Mouse (Mus musculus) lung, postnatal 25 days (tissue): ENCODE measurements around the gene Srgap3.

Experiments
- DNase-seq: peaks from one replicate; pipeline ENCODE4 v3.0.0; 2022; ENCODE audit warnings: low spot score

The Srgap3 gene

DNA sequence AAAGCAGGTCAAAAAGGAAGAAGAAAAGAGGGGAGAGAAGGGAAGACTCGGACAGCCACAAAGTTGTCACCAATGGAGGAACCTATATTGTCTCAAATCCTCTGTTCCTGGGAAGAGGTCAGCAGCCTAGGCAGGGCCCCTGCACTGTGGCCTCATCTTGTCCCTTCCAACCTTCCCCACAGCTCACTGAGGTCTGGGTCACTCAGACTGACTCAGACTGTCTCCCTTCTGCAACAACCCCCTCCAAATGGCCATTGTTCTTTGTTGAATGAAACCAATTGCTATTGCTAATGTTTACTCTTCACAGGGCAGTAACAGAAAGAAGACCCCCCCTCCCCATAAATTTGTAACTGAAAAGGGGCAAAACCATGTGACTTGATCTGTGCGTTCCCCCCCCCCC lies 2.2 kb upstream of the Srgap3 start:
- DNase-seq: no peak

DNA sequence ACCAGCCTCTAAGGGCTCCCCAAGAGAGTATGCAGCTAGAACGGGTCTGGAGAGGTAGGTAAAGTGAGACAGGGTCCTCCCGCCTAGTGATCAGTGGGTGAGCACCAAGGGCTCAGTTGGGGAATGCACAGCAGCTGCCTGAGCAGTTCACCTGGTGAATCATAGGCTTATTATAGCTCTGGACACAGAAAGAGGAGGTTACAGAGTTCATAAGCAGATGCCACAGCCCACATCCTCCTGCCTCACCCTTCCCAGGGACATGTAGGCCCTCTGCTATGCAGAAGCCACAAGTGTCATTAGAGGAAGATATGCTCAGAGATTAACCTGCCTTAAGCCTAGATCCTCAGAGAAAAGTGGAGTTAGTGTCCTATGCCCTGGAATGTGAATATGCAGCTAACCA lies 1.4 kb upstream of the Srgap3 start:
- no peak for DNase-seq

DNA sequence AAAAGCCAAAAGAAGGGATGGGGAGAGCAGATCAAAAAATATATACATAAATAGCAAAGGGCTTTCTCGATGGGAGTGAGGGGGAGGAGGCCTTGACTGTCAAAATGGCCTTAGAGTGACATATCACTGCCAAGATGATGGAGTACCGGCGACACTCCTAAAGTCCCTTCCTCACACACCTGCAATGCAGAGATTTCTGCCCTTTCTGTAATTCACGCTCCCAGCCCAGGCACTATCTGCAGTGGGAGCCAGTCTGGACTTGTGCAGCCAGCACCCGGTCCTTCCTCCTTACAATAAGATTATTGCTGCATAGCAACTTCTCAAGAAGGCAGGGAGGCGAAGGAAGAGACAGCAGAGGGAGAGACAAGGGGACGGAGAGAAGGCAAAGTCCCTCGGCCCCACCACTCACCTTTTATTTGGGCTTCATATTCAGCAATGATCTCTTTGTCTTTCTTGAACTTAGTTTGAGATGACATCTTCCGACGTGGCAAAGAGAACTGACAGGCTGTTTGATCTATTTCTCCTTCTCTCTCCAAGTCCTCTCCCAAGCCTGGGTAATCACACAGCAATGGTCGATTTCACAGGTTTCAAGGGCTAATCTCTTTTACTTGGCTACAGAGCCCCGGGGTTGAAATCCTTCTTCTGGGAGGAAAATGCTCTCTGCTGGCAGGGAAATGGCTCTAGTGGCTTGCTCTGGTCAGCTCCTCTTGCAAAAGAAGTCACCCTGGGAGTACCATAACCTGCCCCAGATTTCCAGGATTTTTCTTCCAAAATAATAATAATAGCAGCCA lies 850 bp downstream of the Srgap3 start:
- DNase-seq: peak; percentile 14

DNA sequence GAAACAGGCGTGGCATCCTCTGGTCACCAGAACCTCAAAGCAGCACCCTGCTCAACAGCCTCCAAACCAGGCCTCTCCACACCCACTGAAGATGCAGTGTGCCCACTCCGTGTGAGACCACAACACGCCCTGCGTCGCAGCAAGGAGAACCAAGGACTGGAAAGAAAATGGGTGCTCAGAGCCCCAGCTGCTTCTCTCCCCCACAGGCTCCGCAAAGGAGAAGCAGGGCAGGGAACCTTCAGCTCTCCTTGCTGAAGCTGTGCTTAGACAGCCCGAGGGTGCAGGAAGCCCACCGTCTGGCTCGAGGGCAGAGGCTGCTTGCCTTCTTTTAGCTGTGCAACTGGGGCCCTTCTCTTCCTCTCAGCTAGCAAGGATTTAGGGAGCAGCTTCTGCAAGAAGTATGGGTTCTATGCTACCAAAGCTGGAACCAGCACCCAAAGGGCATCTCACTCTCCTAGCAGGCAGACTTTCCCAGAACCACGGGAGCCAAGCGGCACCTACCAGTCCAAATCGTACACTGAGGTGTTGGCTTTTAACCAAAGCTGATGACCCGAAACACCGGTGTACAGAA lies 1.8 kb downstream of the Srgap3 start:
- no peak for DNase-seq

DNA sequence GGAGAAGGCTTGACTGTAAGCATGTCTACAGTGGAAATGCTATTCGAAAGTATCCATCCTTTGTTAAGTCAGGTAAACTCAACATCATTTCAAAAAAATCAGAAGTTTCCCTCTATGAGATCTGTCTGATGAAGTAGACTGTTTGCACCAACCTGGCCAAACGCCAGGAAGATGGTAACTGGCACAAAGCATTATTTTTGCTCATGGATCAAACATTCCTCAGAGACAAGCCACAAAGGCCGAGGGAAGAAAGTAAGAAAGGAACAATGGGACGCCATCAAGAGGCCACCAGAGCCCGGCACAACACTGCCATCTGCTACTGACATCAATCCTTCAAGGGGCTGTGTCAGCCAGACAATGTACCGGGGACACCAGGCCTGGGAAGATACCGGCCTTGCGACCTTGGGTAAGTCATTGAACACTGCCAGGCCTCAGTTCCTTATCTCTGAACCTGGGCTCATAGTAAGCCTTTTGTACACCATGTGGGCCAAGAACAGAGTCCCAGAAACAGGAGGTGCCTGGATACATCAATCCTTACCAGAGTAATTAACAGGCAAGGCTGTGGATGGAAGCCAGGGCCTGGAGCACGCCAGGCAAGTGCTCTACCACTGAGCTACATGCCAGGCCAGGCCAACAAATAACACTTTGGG lies 3.3 kb downstream of the Srgap3 start:
- DNase-seq: no peak

DNA sequence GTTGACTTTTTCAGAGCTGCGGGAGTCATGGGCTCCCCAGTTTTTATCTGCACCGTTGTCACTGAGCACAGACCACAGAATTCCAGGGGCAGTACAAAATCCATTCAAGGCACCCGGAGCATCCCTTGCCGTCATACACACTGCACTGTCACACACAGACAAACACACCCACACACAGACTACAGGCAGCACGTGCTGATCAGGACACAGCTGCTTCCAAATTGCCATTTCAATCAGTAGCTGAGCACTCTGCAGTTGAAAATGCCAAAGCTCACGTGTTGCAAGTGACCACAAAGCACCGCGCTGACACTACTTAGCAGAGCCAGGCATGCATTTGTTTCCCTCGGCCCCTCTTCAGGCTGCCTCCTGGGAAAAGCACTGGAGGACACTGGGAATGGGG lies 7.8 kb downstream of the Srgap3 start:
- DNase-seq: no peak

DNA sequence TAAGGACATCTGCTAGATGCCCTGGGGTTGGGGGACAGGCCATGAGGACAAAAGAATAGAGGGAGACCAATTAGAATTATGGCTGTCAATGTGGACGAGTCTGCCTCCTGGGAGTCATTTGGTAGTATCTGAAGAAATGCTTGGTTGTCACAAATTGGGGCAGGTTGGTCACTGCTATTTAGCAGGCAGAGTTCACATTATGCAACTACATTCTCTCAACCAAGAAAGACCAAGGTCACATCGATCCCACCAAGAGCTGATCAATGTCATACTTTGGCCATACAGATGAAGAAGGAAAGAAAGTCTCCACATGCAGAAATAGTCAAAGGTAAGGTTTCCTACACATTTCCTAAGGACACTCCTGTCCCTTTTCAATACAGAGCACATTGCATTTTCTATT lies 9.3 kb downstream of the Srgap3 start:
- no peak for DNase-seq

DNA sequence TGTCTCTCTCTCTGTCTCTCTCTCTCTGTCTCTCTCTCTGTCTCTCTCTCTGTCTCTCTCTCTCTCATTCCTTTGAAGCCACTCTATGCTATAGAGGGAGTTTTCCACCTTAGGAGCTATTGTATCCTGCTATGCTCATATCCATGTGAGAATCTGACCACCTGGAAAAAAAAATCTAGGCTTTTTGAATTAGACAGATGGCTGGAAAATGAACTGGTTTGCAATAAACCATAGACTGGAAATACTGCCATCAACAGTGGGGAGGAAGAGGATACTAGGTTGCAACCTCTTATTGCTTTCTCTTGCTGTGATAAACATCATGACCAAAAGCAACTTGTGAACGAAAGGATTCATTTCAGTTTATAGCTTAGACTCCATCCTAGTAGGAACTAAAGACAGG lies 12.6 kb downstream of the Srgap3 start:
- no peak for DNase-seq

DNA sequence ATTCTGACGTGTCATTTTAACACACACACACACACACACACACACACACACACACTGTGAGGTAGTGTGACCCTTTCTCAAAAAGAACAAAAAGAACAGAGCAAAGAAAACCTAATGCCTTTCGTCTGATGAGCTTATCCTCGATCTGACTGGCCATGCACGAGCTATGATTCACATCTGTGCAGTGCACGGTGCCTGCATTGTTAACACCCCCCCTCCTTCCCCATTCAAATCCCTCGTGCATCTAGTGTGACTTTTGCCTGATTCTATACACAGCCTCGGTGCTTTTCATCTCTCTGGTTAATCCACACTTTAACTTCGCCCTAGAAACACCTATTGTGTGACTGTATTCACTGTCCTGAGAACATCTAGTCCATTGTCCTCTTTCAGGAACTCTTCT lies 14.5 kb downstream of the Srgap3 start:
- DNase-seq: no peak

DNA sequence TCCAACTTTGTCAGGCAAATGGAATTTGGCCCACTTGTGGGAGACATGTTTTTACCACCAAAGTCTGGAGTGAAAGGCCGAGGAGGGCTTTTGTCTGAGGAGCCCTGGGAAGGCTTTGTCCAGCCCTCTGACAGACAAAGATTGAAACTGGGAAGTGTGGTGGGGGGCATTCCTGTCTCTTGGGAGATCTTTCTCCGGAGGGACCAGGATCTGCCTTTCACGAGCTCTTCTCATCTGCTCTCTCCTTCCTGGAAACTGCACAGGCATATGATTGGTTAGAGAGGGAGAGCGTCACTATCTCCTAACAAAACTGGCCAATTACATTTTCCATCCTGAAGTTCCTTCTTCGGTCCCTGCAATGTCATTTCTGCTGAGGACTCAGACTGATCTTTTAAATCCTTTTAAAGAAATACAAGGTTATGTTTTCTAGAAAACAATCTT lies 17.0 kb downstream of the Srgap3 start:
- no peak for DNase-seq

DNA sequence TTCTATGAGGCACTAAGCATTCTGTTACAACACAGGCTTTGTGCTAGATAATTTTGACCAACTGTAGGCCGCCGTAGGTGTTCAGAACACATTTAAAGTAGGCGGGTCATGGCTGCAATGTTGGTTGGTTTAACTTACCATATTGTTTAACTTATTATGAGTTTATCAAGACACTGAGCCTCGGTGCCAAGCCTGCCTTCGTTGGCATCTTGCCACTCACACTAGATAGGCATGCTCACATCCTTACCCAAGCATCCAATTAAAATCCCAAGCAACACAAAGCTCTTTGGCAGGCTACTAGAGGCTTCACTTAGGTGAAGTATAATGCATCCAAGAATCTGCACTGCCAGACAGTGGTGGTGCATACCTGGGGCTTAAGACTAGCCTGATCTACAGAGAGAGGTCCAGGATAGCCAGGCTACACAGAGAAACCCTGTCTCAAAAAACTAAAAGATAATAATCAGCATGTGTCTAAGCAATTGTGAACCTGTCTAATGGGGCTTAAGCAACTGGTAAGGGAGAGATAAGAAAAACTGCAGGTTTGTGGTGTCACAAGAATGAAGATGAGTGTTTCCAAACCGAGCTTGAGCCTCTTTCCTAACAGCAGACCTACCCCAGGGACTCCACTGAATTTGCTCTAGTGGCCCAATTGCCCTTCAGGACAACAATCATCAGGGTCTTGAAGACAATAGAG lies 17.6 kb downstream of the Srgap3 start:
- no peak for DNase-seq

DNA sequence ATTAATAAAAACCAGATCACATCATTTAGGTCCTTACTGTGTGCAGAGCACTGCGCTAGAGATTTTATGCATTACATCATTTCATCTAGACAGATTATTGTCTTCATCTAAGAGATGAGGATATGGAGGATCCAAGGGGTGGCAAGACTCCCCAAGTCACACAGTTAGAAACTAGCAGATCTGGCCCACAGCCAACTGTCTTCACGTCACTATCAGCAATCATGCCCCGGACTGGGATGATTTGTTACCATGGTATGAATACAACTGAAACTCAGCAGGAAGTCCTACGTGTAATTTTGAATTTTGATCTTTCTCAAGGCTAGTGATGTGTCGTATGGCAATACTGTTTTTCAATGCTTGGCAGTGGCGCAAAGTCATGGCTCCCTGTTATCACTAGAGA lies 18.2 kb downstream of the Srgap3 start:
- DNase-seq: no peak

DNA sequence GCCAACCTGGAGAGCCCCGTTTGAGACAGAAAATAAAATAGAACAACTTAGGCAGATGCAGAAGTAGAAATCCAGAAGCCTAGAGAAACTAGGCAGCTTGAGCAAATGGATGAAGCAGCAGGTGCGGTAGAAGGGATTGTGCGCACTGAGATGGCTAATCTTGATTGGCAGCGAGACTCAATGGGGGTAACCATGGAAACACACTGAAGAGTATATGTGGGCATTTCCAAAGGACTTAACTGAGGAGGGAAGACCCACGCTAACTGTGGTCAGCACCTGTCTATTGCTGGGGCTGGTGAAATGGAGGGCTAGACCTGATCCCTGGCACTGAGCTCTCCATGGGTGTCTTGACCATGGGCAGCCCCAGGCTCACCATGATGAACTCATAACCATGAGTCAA lies 19.7 kb downstream of the Srgap3 start:
- DNase-seq: no peak

DNA sequence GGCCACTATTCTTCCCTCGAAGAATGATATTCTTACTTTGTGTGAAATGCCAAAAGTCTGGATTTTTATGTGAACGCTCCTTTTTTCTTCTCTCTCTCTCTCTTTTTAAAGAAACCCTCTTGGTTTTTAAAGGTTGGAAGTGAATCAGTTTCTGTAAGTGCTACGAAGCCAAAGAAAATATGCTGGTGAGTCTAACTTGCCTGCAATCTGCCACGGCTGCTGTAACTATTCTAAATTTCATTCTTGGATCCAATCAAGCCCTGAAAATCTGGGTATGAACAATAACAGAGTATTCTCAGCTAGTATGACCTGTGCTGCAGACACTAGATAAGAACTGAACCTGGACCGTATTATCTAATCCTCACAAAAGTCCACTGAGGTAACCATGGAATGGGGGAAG lies 21.1 kb downstream of the Srgap3 start:
- DNase-seq: no peak

DNA sequence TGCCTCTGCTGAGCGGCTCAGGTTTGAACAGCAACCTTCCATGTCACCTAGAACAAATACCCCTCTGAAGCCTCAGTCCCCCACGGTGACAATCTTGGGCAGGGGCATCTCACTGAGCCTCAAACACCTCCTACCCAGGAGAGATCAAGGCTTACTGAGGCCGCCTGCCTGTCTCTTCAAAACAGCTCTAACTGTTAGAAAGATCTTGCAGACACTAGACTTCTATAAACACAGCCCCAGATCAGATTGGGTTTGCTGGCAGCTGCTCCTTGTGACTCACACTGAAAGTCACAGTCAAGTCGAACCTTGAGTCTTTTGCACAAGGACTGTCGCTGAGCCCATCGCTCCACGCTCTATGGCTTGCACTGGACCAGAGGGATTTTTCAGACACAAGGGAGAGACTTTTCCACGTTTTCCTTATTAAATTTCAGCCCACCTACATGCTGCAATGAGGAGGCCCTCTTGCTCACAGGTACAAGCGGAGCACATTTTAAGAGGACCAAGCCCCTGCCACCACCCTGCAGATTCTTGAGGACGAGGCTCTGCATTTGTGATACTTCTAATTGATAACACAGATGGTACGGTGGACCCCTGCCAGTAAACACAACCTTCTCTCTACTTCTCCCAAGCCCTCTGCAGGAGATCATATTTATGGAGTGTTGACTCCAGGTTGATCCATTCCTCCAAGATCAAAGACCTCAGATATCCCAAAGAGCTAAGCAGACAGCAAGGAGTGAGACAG lies 21.7 kb downstream of the Srgap3 start:
- no peak for DNase-seq

DNA sequence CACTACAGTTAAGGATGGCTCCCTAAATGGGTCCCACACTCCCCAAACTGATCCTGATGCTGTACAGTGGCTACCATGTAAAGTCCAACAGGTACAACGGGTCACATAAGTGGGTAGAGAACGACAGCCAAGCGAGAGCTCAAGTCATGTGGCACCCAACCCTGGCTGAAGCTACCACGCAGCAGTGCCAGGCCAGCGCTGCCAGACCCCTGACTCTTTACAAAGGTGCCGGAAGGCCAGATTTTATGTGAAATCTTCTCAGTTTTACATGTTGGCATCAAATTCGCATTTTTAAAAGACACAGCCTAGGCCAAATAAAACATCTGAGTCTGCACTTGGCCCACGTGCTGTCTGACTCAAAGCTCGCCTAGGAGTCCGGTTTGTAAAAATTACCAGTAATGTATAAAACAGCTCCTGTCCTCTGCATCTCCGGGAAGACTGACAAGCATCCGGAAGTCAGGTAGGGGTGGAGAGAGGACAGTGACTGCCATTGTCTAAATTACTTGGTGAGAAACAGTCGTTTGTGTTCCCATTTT lies 22.4 kb downstream of the Srgap3 start:
- DNase-seq: no peak

DNA sequence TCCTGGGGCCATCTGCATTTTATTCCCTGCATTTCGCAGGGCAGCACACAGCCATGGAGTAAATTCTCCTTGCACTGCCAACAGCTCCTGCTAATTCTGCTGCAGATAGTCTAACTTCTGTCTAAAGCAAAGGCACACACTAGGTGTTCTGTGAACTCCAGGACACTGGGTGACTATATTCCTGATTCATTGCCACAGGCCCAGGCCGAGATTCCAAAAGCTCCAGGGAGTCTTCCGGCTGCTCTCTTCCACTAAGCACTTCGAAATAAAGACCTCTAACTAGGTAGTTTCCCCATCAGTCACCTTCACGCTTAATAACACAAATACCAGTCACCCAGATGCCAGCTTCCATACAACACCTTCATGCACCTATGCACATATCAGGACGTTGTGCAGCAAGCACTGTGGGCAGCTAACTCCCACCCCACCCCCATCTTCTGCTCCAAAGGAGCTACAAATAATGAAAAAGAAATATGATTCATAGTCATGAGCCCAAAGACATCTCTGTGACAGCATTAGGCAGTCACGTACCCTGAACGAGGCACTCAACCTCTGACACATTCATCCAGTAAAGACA lies 26.4 kb downstream of the Srgap3 start:
- DNase-seq: no peak

DNA sequence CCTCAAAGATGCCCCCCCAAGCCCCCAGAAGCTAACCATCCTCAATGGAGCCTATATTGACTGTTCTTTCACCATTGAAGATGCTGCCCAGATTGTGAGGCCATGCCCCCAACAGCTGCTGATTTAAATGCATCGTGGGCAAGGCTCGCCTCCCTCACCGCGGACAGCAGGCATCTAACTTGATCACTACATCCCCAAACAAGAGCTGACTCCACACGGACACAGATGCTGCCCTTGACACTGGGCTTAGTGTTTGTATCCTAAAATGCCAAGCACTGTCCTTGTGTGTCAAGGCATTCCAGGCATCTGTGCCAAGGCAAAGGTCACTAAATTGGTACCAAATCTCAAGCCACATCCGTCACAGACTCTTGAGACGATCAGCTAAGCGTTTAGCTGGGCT lies 29.3 kb downstream of the Srgap3 start:
- no peak for DNase-seq

DNA sequence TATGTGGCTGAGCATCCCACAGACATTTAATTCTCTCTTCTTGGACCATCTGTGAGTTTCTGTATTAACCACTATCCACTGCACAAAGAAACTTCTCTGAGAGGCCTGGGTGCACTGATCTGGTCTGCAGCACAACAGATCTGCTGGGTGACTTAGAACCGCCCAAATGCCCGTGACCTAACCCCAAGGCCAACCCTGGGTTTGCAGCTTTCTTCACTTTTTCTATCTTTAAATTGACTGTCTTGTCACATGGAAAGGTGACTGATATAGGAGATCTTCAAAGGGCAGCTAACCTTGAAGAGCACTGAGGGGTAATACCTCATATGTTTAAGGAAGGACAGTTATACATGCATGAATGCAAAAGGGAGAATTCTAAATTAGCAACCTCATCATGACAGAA lies 30.8 kb downstream of the Srgap3 start:
- no peak for DNase-seq

DNA sequence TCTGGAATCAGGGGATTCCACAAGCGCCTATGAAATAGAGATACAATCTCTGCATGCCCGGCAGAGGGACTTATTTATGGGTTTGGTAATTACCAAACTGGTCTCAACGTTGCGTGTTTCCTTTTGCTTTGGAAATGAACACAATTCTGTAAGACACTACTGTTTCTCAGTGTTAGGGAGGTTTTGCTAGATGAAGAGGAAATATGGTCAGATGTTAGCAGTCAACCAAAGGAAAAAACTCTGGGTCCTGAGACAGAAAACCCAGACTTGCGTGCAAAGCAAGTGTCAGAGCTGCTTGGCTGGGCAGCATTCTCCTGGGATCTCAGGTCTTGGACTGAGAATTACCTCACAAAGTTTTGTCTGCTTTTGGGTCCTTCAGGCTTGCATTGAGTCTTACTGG lies 34.5 kb downstream of the Srgap3 start:
- DNase-seq: no peak

DNA sequence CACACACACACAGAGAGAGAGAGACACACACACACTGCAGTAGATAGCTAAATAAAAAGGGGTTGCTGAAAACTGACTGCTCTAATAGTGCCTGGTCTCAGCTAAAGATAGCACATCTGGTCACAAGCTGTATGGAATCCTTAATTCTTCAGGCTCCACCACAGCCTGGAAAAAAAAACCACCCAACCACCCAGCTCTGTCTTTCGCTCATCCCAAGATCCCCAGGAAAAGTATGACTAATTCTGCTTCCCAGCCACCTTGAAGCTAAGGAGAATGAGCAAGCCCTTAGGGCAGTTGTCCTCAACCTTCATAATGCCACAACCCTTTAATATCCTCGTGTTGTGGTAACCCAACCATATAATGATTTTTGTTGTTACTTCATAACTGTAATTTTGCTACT lies 37.4 kb downstream of the Srgap3 start:
- DNase-seq: no peak
